Mouse (Mus musculus) MEL (cell line): ENCODE results near the gene Cdh13. TPM values are rescaled to one million over a fixed set of nuclear protein-coding genes. Genes with fewer than 3 reads are reported as not detected.

Experiments used
- DNase-seq: peaks from one replicate; pipeline ENCODE4 v3.0.0; 2011; ENCODE audit warnings: low read depth, low spot score
- H3K27ac ChIP-seq: 2 replicates; pipeline ENCODE4 v1.5.1; 2012; ENCODE audit warnings: low read depth, mild to moderate bottlenecking, control low read depth, low read length, moderate library complexity; ENCODE audit not compliant: control insufficient read depth
- H3K27me3 ChIP-seq, 2 experiments: fragments of 150-350 bp in 1 of 2; sonication (generic) in 1 of 2; 2 replicates each; pipeline ENCODE4 v1.6.1; 2012; ENCODE audit warnings: low read length in 2 of 2, mild to moderate bottlenecking in 2 of 2, improper control_type of control experiment in 1 of 2, moderate library complexity in 1 of 2; ENCODE audit not compliant: insufficient read depth in 2 of 2, control insufficient read depth in 1 of 2
- H3K36me3 ChIP-seq, 2 experiments: 2 replicates each; pipeline ENCODE4 v1.6.1; 2012 to 2014; ENCODE audit warnings: low read length in 2 of 2, improper control_type of control experiment in 1 of 2, inconsistent platforms in 1 of 2, mild to moderate bottlenecking in 1 of 2; ENCODE audit not compliant: insufficient read depth in 2 of 2, control insufficient read depth in 1 of 2
- H3K4me1 ChIP-seq, 2 experiments: fragments of 150-350 bp in 1 of 2; sonication (generic) in 1 of 2; 2 replicates each; pipeline ENCODE4 v1.6.1; 2012; ENCODE audit warnings: low read length in 2 of 2, improper control_type of control experiment in 1 of 2, mild to moderate bottlenecking in 1 of 2; ENCODE audit not compliant: insufficient read depth in 2 of 2, control insufficient read depth in 1 of 2
- H3K4me3 ChIP-seq, 2 experiments: fragments of 150-350 bp in 1 of 2; sonication (generic) in 1 of 2; 2 replicates each; pipeline ENCODE4 v1.5.1; 2012; ENCODE audit warnings: low read depth in 2 of 2, low read length in 2 of 2, mild to moderate bottlenecking in 2 of 2, moderate library complexity in 2 of 2, control low read depth in 1 of 2, improper control_type of control experiment in 1 of 2; ENCODE audit not compliant: control insufficient read depth in 1 of 2, insufficient read depth in 1 of 2
- H3K79me2 ChIP-seq: 2 replicates; pipeline ENCODE4 v1.6.1; 2012; ENCODE audit warnings: mild to moderate bottlenecking, low read length, moderate library complexity; ENCODE audit not compliant: control insufficient read depth, poor library complexity, insufficient read depth
- H3K9ac ChIP-seq: 2 replicates; pipeline ENCODE4 v1.6.1; 2012; ENCODE audit warnings: low read depth, mild to moderate bottlenecking, control low read depth, low read length, moderate library complexity; ENCODE audit not compliant: control insufficient read depth, poor library complexity, severe bottlenecking
- H3K9me3 ChIP-seq: fragments of 150-350 bp; sonication (generic); replicated peaks from 2 replicates; pipeline ENCODE4 v1.6.1; 2012; ENCODE audit warnings: mild to moderate bottlenecking, low read length, improper control_type of control experiment, moderate library complexity; ENCODE audit not compliant: insufficient read depth
- CHD2 ChIP-seq: IDR thresholded peaks from 2 replicates; pipeline ENCODE4 v1.6.1; 2011; ENCODE audit warnings: low read length, improper control_type of control experiment
- CTCF ChIP-seq, 3 experiments: IDR thresholded peaks in 2 of 3; conservative IDR thresholded peaks in 1 of 3; 2 replicates each; pipeline ENCODE4 v1.5.1; 2011 to 2012; ENCODE audit warnings: low read length in 3 of 3, low read depth in 2 of 3, mild to moderate bottlenecking in 2 of 3, improper control_type of control experiment in 1 of 3, inconsistent platforms in 1 of 3, mixed read lengths in 1 of 3, moderate library complexity in 1 of 3; ENCODE audit not compliant: control insufficient read depth in 1 of 3, insufficient read depth in 1 of 3, poor library complexity in 1 of 3, severe bottlenecking in 1 of 3
- ELF1 ChIP-seq: IDR thresholded peaks from 2 replicates; pipeline ENCODE4 v1.6.1; 2014; ENCODE audit warnings: low read depth, mild to moderate bottlenecking, inconsistent platforms, low read length, improper control_type of control experiment, moderate library complexity
- EP300 ChIP-seq, 2 experiments: IDR thresholded peaks; 2 replicates each; pipeline ENCODE4 v1.6.1; 2011; ENCODE audit warnings: improper control_type of control experiment in 2 of 2, low read length in 2 of 2, low read depth in 1 of 2, mild to moderate bottlenecking in 1 of 2
- ETS1 ChIP-seq: IDR thresholded peaks from 2 replicates; pipeline ENCODE4 v1.6.1; 2012; ENCODE audit warnings: low read depth, mild to moderate bottlenecking, inconsistent platforms, low read length, improper control_type of control experiment, moderate library complexity
- HCFC1 ChIP-seq: IDR thresholded peaks from 2 replicates; pipeline ENCODE4 v1.6.1; 2012; ENCODE audit warnings: low read depth, mild to moderate bottlenecking, inconsistent platforms, low read length, improper control_type of control experiment, moderate library complexity
- KAT2A ChIP-seq: conservative IDR thresholded peaks from 2 replicates; pipeline ENCODE4 v1.6.1; 2012; ENCODE audit warnings: low read depth, low read length, improper control_type of control experiment, inconsistent platforms
- MAZ ChIP-seq: IDR thresholded peaks from 2 replicates; pipeline ENCODE4 v1.6.1; 2012; ENCODE audit warnings: low read depth, mild to moderate bottlenecking, inconsistent platforms, low read length, improper control_type of control experiment
- MEF2A ChIP-seq: IDR thresholded peaks from 2 replicates; pipeline ENCODE4 v1.6.1; 2014; ENCODE audit warnings: low read depth, mild to moderate bottlenecking, inconsistent platforms, low read length, improper control_type of control experiment; ENCODE audit not compliant: poor library complexity, insufficient replicate concordance, severe bottlenecking; ENCODE audit errors: extremely low read depth
- MYB ChIP-seq: IDR thresholded peaks from 2 replicates; pipeline ENCODE4 v1.6.1; 2011; ENCODE audit warnings: mild to moderate bottlenecking, low read depth, low read length, improper control_type of control experiment
- MYC ChIP-seq: IDR thresholded peaks from 2 replicates; pipeline ENCODE4 v1.6.1; 2011; ENCODE audit warnings: low read depth, mild to moderate bottlenecking, low read length, improper control_type of control experiment, moderate library complexity
- NELFE ChIP-seq: IDR thresholded peaks from 2 replicates; pipeline ENCODE4 v1.6.1; 2011; ENCODE audit warnings: low read depth, low read length, improper control_type of control experiment
- POLR2AphosphoS2 ChIP-seq: IDR thresholded peaks from 2 replicates; pipeline ENCODE4 v1.6.1; 2011; ENCODE audit warnings: low read length, improper control_type of control experiment
- RCOR1 ChIP-seq: IDR thresholded peaks from 2 replicates; pipeline ENCODE4 v1.6.1; 2012; ENCODE audit warnings: low read depth, mild to moderate bottlenecking, inconsistent platforms, low read length, improper control_type of control experiment
- TAL1 ChIP-seq: IDR thresholded peaks from 2 replicates; pipeline ENCODE4 v1.6.1; 2012; ENCODE audit warnings: mild to moderate bottlenecking, inconsistent platforms, low read length, moderate library complexity, mixed read lengths
- UBTF ChIP-seq: IDR thresholded peaks from 2 replicates; pipeline ENCODE4 v1.6.1; 2012; ENCODE audit warnings: low read depth, mild to moderate bottlenecking, inconsistent platforms, low read length, improper control_type of control experiment, moderate library complexity, borderline replicate concordance; ENCODE audit not compliant: insufficient read depth
- USF1 ChIP-seq: IDR thresholded peaks from 2 replicates; pipeline ENCODE4 v1.6.1; 2014; ENCODE audit warnings: low read depth, mild to moderate bottlenecking, inconsistent platforms, low read length, improper control_type of control experiment, moderate library complexity
- ZC3H11A ChIP-seq: IDR thresholded peaks from 2 replicates; pipeline ENCODE4 v1.6.1; 2012; ENCODE audit warnings: low read depth, mild to moderate bottlenecking, inconsistent platforms, low read length, improper control_type of control experiment
- ZKSCAN1 ChIP-seq: IDR thresholded peaks from 2 replicates; pipeline ENCODE4 v1.6.1; 2012; ENCODE audit warnings: low read depth, mild to moderate bottlenecking, inconsistent platforms, low read length, improper control_type of control experiment, moderate library complexity
- polyA plus RNA-seq, 2 experiments: library from polyadenylated mRNA; stranded (reverse) in 1 of 2; unstranded in 1 of 2; fragments of >175 nt in 1 of 2; fragments of >200 nt in 1 of 2; gene quantifications; 2 replicates each; pipeline versions ENCODE4 v1.2.1 to v1.2.4; 2012; ENCODE audit warnings: low replicate concordance in 2 of 2, low read depth in 1 of 2; ENCODE audit not compliant: insufficient read length in 2 of 2, insufficient read depth in 1 of 2, missing spikeins in 1 of 2
- total RNA-seq: library from RNA; depleted of rRNA; stranded (reverse); fragments of 300-350 nt; gene quantifications from 2 replicates; pipeline ENCODE4 v1.2.3, GENCODE M21; 2012

Cdh13 gene
- total and polyA plus RNA-seq, 3 experiments = not detected

- H3K4me3 ChIP-seq = no peak overlapping the region
- no peaks in the 10 kb centered on the region for H3K79me2 ChIP-seq
- H3K27ac ChIP-seq = no peak overlapping the region
- no peak for TF ChIP-seq ETS1
- TF ChIP-seq KAT2A = no peak
- no peak for TF ChIP-seq ZC3H11A
- no peak for TF ChIP-seq POLR2AphosphoS2
- TF ChIP-seq MEF2A = no peak
- TF ChIP-seq MYC = no peak
- no peak for TF ChIP-seq MYB
- TF ChIP-seq EP300 (IDR thresholded peaks at IDR 0.05; ENCODE audit: low read depth in 1 of 2, low read length in 2 of 2) = no peak
- TF ChIP-seq CHD2 = no peak
- no peak for TF ChIP-seq ZKSCAN1
- no peak for TF ChIP-seq NELFE
- no peaks in the 10 kb centered on the region for H3K4me1 ChIP-seq
- no peak overlapping the region for H3K9ac ChIP-seq
- H3K9me3 ChIP-seq = no peaks in the 10 kb centered on the region
- DNase-seq = no peak
- H3K27me3 ChIP-seq = no peaks in the 10 kb centered on the region
- H3K36me3 ChIP-seq = no peaks in the 10 kb centered on the region
Observed at GRCm38 (mm10) chr8:118809660-118810059, 526.1 kb downstream of the Cdh13 start.

- Histone ChIP-seq H3K9me3 (no peaks in the 10 kb centered on the region), H3K27ac (no peak overlapping the region), H3K4me1 (no peaks in the 10 kb centered on the region), H3K79me2 (no peaks in the 10 kb centered on the region), H3K27me3 (no peaks in the 10 kb centered on the region), H3K4me3 (no peak overlapping the region), H3K9ac (no peak overlapping the region), H3K36me3 (no peaks in the 10 kb centered on the region)
- DNase-seq = no peak
- TF ChIP-seq MAZ (no peak), ELF1 (no peak), MYB (no peak), NELFE (no peak), RCOR1 (no peak), HCFC1 (no peak), UBTF (no peak), CTCF (IDR thresholded peaks at IDR 0.05 in 2 of 3, conservative IDR thresholded peaks at IDR 0.05 in 1 of 3; ENCODE audit: control insufficient read depth in 1 of 3, insufficient read depth in 1 of 3, low read depth in 2 of 3, low read length in 3 of 3, poor library complexity in 1 of 3, severe bottlenecking in 1 of 3) (no peak), ZKSCAN1 (no peak), TAL1 (no peak), USF1 (no peak)
Observed at GRCm38 (mm10) chr8:118815055-118815454, 531.5 kb downstream of the Cdh13 start.
